Mouse (Mus musculus) bone marrow, adult 2 months (tissue): ENCODE measurements at regions not wholly inside any gene's neighbourhood (a gene's known extent, or its start where the extent isn't known, plus 50 kb on each side); places are given as distances from the start of the nearest gene placed in this dataset.

Source experiments
- H3K27ac ChIP-seq: fragments of 200-500 bp; 2 replicates; pipeline ENCODE4 v1.5.1; 2012; ENCODE audit warnings: low read depth, mild to moderate bottlenecking, control low read depth, inconsistent platforms, low read length; ENCODE audit not compliant: control insufficient read depth, poor library complexity, insufficient read depth
- H3K4me1 ChIP-seq: fragments of 200-500 bp; 2 replicates; pipeline ENCODE4 v1.6.1; 2011; ENCODE audit warnings: low read length; ENCODE audit not compliant: control insufficient read depth, insufficient read depth
- H3K4me3 ChIP-seq: fragments of 200-500 bp; replicated peaks from 2 replicates; pipeline ENCODE3; 2011; ENCODE audit warnings: mild to moderate bottlenecking, low read depth, low read length, control low read depth; ENCODE audit not compliant: control insufficient read depth
- CTCF ChIP-seq: fragments of 200-500 bp; IDR thresholded peaks from 2 replicates; pipeline ENCODE4 v1.5.1; 2011; ENCODE audit warnings: low read length, control low read depth; ENCODE audit not compliant: control insufficient read depth, insufficient read depth
- POLR2A ChIP-seq: fragments of 200-500 bp; IDR thresholded peaks from 2 replicates; pipeline ENCODE4 v1.6.1; 2011; ENCODE audit warnings: low read depth, mild to moderate bottlenecking, control low read depth, low read length, borderline replicate concordance; ENCODE audit not compliant: control insufficient read depth
- WGBS: fragments of 180-500 bp; shearing (Covaris S2); methylation state at CpG from one replicate; pipeline ENCODE4 v1.1.7; 2018; 5-methylcytosine and 5-hydroxymethylcytosine counted together

- H3K4me3 ChIP-seq: no peak overlapping the region
- TF ChIP-seq CTCF: no peak
- TF ChIP-seq POLR2A: no peak
Observed at GRCm38 (mm10) chr13:83068588-83068987, 435.2 kb upstream of the Mef2c start.

GRCm38 (mm10) chr13:83069293-83069692 is 434.5 kb upstream of the Mef2c start:
- Histone ChIP-seq H3K27ac (no peak overlapping the region), H3K4me1 (no peaks in the 10 kb centered on the region; the same call in 1 of the 2 replicates), H3K4me3 (no peak overlapping the region)
- TF ChIP-seq POLR2A: no peak
- TF ChIP-seq CTCF: no peak

More at GRCm38 (mm10) chr13:83068588-83068987, 435.2 kb upstream of the Mef2c start:
- 57% methylated on average over 1 of the region's 1 CpGs for WGBS
- H3K27ac ChIP-seq: no peak overlapping the region; the same call in 1 of the 2 replicates
- no peaks in the 10 kb centered on the region; the same call in 1 of the 2 replicates for H3K4me1 ChIP-seq

GRCm38 (mm10) chr13:83072073-83072472 is 431.8 kb upstream of the Mef2c start:
- no peak for TF ChIP-seq POLR2A
- no peak for TF ChIP-seq CTCF
- Histone ChIP-seq H3K4me1 (no peaks in the 10 kb centered on the region; the same call in 1 of the 2 replicates), H3K27ac (no peak overlapping the region), H3K4me3 (no peak overlapping the region)
- 3% methylated on average over 3 of the region's 3 CpGs for WGBS

- H3K4me3 ChIP-seq: no peak overlapping the region
- H3K4me1 ChIP-seq: no peaks in the 10 kb centered on the region
- no peak for TF ChIP-seq POLR2A
- no peak for TF ChIP-seq CTCF
- WGBS: 36% methylated on average over 6 of the region's 6 CpGs
- H3K27ac ChIP-seq: no peak overlapping the region
Observed at GRCm38 (mm10) chr13:83074219-83074965, 429.4 kb upstream of the Mef2c start.

- Histone ChIP-seq H3K27ac (no peak overlapping the region), H3K4me1 (no peaks in the 10 kb centered on the region), H3K4me3 (no peak overlapping the region)
- TF ChIP-seq POLR2A (no peak), CTCF (peak; percentile 43; the same call in 1 of the 2 replicates)
- 24% methylated on average over 7 of the region's 7 CpGs for WGBS
Observed at GRCm38 (mm10) chr13:83075320-83075877, 428.4 kb upstream of the Mef2c start.

- H3K4me3 ChIP-seq: no peak overlapping the region
- 64% methylated on average over 2 of the region's 2 CpGs for WGBS
Observed at GRCm38 (mm10) chr13:83076611-83077010, 427.2 kb upstream of the Mef2c start.

GRCm38 (mm10) chr13:83077085-83077484 is 426.7 kb upstream of the Mef2c start:
- no peak for TF ChIP-seq CTCF
- no peak for TF ChIP-seq POLR2A
- Histone ChIP-seq H3K4me1 (no peaks in the 10 kb centered on the region), H3K4me3 (no peak overlapping the region), H3K27ac (no peak overlapping the region)
- 79% methylated on average over 1 of the region's 1 CpGs for whole genome bisulfite sequencing

More at GRCm38 (mm10) chr13:83076611-83077010, 427.2 kb upstream of the Mef2c start:
- no peak for TF ChIP-seq CTCF
- no peak for TF ChIP-seq POLR2A
- no peaks in the 10 kb centered on the region for H3K4me1 ChIP-seq
- H3K27ac ChIP-seq: no peak overlapping the region

GRCm38 (mm10) chr13:83079291-83079690 is 424.5 kb upstream of the Mef2c start:
- TF ChIP-seq POLR2A: no peak
- no peak for TF ChIP-seq CTCF
- 34% methylated on average over 1 of the region's 1 CpGs for WGBS
- no peaks in the 10 kb centered on the region for H3K4me1 ChIP-seq
- H3K27ac ChIP-seq: no peak overlapping the region
- H3K4me3 ChIP-seq: no peak overlapping the region
